Comparison of ENCODE assay signal across 28 mouse cellular contexts in genomic region chr4:118464956-118465355, GRCm38 (mm10). TPM values are rescaled to one million over a fixed set of nuclear protein-coding genes. Genes with fewer than 3 reads are reported as not detected.
DNase-seq lines count a peak whose midpoint lies in the region; ATAC-seq and TF ChIP-seq lines count a peak whose summit lies in the region.
"Had no signal": no experiment of that assay in that cellular context is flagged by ENCODE, and none has a peak within 500 bp of the region (broad histone marks: within the 10 kb centered on the region; RNA-seq: fewer than 3 reads in every experiment).

No protein-coding gene starts in this region.

- ATAC-seq in hindbrain, embryonic 12.5 days (ENCODE audit: low FRiP score) = no peak
- ATAC-seq in liver, embryonic 11.5 days (replicated peaks; ENCODE audit: low FRiP score) = no peak
- no peak for ATAC-seq in liver, postnatal 0 days
- ATAC-seq: forebrain, postnatal 0 days; midbrain, embryonic 16.5 days had no signal

- TF ChIP-seq CTCF in liver, postnatal 0 days (IDR thresholded peaks at IDR 0.05; ENCODE audit: low read depth) = no peak

- H3K9ac ChIP-seq in hindbrain, embryonic 12.5 days = no peak overlapping the region
- no peak overlapping the region for H3K9ac ChIP-seq in liver, embryonic 11.5 days (ENCODE audit: low read depth, low read length)
- no peak overlapping the region for H3K9ac ChIP-seq in liver, postnatal 0 days (replicated peaks)
- H3K9ac ChIP-seq: forebrain, embryonic 12.5 days; forebrain, postnatal 0 days; heart, embryonic 12.5 days; hindbrain, embryonic 13.5 days; limb, embryonic 12.5 days; liver, embryonic 13.5 days had no signal

- no peak overlapping the region for H3K4me2 ChIP-seq in hindbrain, embryonic 12.5 days (replicated peaks)
- no peak overlapping the region for H3K4me2 ChIP-seq in liver, embryonic 11.5 days
- H3K4me2 ChIP-seq in liver, postnatal 0 days (ENCODE audit: low read depth, low read length) = no peak overlapping the region
- H3K4me2 ChIP-seq: forebrain, embryonic 12.5 days; heart, embryonic 12.5 days; hindbrain, embryonic 13.5 days; limb, embryonic 12.5 days; liver, embryonic 13.5 days; midbrain, embryonic 11.5 days had no signal

- H3K4me3 ChIP-seq in hindbrain, embryonic 10.5 days = no peak overlapping the region
- no peak overlapping the region for H3K4me3 ChIP-seq in hindbrain, embryonic 12.5 days
- no peak overlapping the region for H3K4me3 ChIP-seq in liver, embryonic 11.5 days (ENCODE audit: low read depth, low read length)
- no peak overlapping the region for H3K4me3 ChIP-seq in liver, postnatal 0 days (ENCODE audit: low read depth, low read length)
- H3K4me3 ChIP-seq: forebrain, embryonic 12.5 days; gastrocnemius, adult 2 months; heart, embryonic 12.5 days; hindbrain, embryonic 13.5 days; limb, embryonic 12.5 days; liver, embryonic 13.5 days had no signal

- H3K9me3 ChIP-seq in hindbrain, embryonic 10.5 days = 0 out of 2 replicates have a peak, but pooled peaks cover 7% of the 10 kb centered on the region
- H3K9me3 ChIP-seq in hindbrain, embryonic 12.5 days (replicated peaks) = no peaks in the 10 kb centered on the region
- no peaks in the 10 kb centered on the region for H3K9me3 ChIP-seq in liver, embryonic 11.5 days (ENCODE audit: control insufficient read depth, low read length)
- no peaks in the 10 kb centered on the region for H3K9me3 ChIP-seq in liver, postnatal 0 days (ENCODE audit: low read length)
- H3K9me3 ChIP-seq: heart, embryonic 12.5 days; hindbrain, embryonic 13.5 days; limb, embryonic 12.5 days; liver, embryonic 13.5 days had no signal

- no peak for TF ChIP-seq EP300 in liver, postnatal 0 days (IDR thresholded peaks at IDR 0.05; ENCODE audit: low read depth)

- H3K27me3 ChIP-seq in hindbrain, embryonic 10.5 days (ENCODE audit: insufficient read depth, poor library complexity, severe bottlenecking) = no peaks in the 10 kb centered on the region
- no peaks in the 10 kb centered on the region for H3K27me3 ChIP-seq in hindbrain, embryonic 12.5 days
- no peaks in the 10 kb centered on the region for H3K27me3 ChIP-seq in liver, embryonic 11.5 days (replicated peaks; ENCODE audit: control insufficient read depth, insufficient read depth, low read length)
- H3K27me3 ChIP-seq in liver, postnatal 0 days (ENCODE audit: insufficient read depth, low read length) = no peaks in the 10 kb centered on the region
- H3K27me3 ChIP-seq: forebrain, embryonic 12.5 days; hindbrain, embryonic 13.5 days; limb, embryonic 12.5 days; liver, embryonic 13.5 days had no signal

- H3K36me3 ChIP-seq in hindbrain, embryonic 10.5 days = no peaks in the 10 kb centered on the region
- no peaks in the 10 kb centered on the region for H3K36me3 ChIP-seq in hindbrain, embryonic 12.5 days
- H3K36me3 ChIP-seq in liver, embryonic 11.5 days (ENCODE audit: control insufficient read depth, insufficient read depth, low read length) = no peaks in the 10 kb centered on the region
- no peaks in the 10 kb centered on the region for H3K36me3 ChIP-seq in liver, postnatal 0 days (replicated peaks; ENCODE audit: insufficient read depth, low read length)
- H3K36me3 ChIP-seq: forebrain, embryonic 12.5 days; heart, embryonic 12.5 days; hindbrain, embryonic 13.5 days; limb, embryonic 12.5 days; liver, embryonic 13.5 days had no signal

- H3K4me1 ChIP-seq in hindbrain, embryonic 10.5 days (replicated peaks) = peaks cover 9% of the 10 kb centered on the region; the same call in 1 of the 2 replicates
- H3K4me1 ChIP-seq in hindbrain, embryonic 12.5 days = no peaks in the 10 kb centered on the region
- peaks cover 5% of the 10 kb centered on the region for H3K4me1 ChIP-seq in liver, embryonic 11.5 days (replicated peaks; ENCODE audit: control insufficient read depth, insufficient read depth, low read length)
- H3K4me1 ChIP-seq in liver, postnatal 0 days (ENCODE audit: insufficient read depth) = no peaks in the 10 kb centered on the region
- H3K4me1 ChIP-seq: forebrain, embryonic 12.5 days; hindbrain, embryonic 13.5 days had no signal

- DNase-seq in hindbrain, embryonic 10.5 days (ENCODE audit: low spot score) = no peak
- no peak for DNase-seq in liver, embryonic 11.5 days (ENCODE audit: low spot score)
- no peak for DNase-seq in liver, postnatal 0 days
- DNase-seq in right cerebral cortex, postnatal 25 days = peak; percentile 15
- no peak for DNase-seq in right cerebral cortex, postnatal 10 days (ENCODE audit: low spot score in 2 of 2)
- DNase-seq in adrenal gland, postnatal 36 days = no peak
- DNase-seq: adrenal gland, postnatal 25 days; B cell, adult 2 months; cerebellum, adult 2 months; cerebellum, postnatal 14 days; forebrain, postnatal 0 days; gastrocnemius, adult 2 months; gastrocnemius, postnatal 36 days; kidney, adult 8-10 months; layer of hippocampus, postnatal 36 days; liver, embryonic 13.5 days; lung, adult 2 months; thymus, adult 2 months; thymus, postnatal 36 days had no signal

- 94% methylated on average over 3 of the region's 3 CpGs for WGBS in hindbrain, embryonic 10.5 days
- 88% methylated on average over 3 of the region's 3 CpGs for WGBS in hindbrain, embryonic 12.5 days
- WGBS in liver, embryonic 11.5 days = 77% methylated on average over 3 of the region's 3 CpGs
- WGBS in liver, postnatal 0 days (ENCODE audit: insufficient replicate concordance) = 81% methylated on average over 3 of the region's 3 CpGs

- H3K27ac ChIP-seq in hindbrain, embryonic 10.5 days = peak overlapping the region; percentile 31; the same call in 1 of the 2 replicates
- H3K27ac ChIP-seq in hindbrain, embryonic 12.5 days = no peak overlapping the region
- 0 out of 2 replicates have a peak overlapping the region, but pooled peaks have one; percentile 21 for H3K27ac ChIP-seq in liver, embryonic 11.5 days (ENCODE audit: low read depth, low read length)
- H3K27ac ChIP-seq in liver, postnatal 0 days (ENCODE audit: low read depth) = no peak overlapping the region
- H3K27ac ChIP-seq: forebrain, embryonic 12.5 days; gastrocnemius, adult 2 months; hindbrain, embryonic 13.5 days; limb, embryonic 12.5 days; liver, embryonic 13.5 days had no signal

RNA-seq across cellular contexts. Expression of gene Mpl, which starts 7.6 kb away (rescaled TPM):
- 1.2 and 1.3 TPM in 2 replicates for polyA plus RNA-seq in hindbrain, embryonic 10.5 days (2016; fragmentation: Nextera tagmentation; extraction: Ambion mirVana)
- polyA plus RNA-seq in hindbrain, embryonic 12.5 days (2016; fragmentation: Nextera tagmentation; extraction: Ambion mirVana) = 0.53 and 0.56 TPM in 2 replicates
- polyA plus RNA-seq in liver, embryonic 11.5 days (2014; fragmentation: Nextera tagmentation; extraction: Ambion mirVana) = 32.7 and 35.9 TPM in 2 replicates
- polyA plus RNA-seq in liver, postnatal 0 days (2015; fragmentation: Nextera tagmentation; extraction: Ambion mirVana) = 9.0 and 9.3 TPM in 2 replicates
- total RNA-seq in adrenal gland, postnatal 36 days (2021) = under 1 TPM in 1 of 2 experiments, not detected in 1; 0.13 TPM
- total RNA-seq: adrenal gland, postnatal 25 days; forebrain, postnatal 0 days; gastrocnemius, adult 2 months; gastrocnemius, postnatal 36 days; layer of hippocampus, adult 18-20 months; layer of hippocampus, postnatal 36 days had no signal
- polyA plus RNA-seq: forebrain, postnatal 0 days; midbrain, embryonic 16.5 days had no signal

RNA-seq across cellular contexts. Expression of gene Tie1, which starts 24.9 kb away (rescaled TPM):
- polyA plus RNA-seq in hindbrain, embryonic 10.5 days (2016; fragmentation: Nextera tagmentation; extraction: Ambion mirVana) = 16.0 and 19.5 TPM in 2 replicates
- polyA plus RNA-seq in hindbrain, embryonic 12.5 days (2016; fragmentation: Nextera tagmentation; extraction: Ambion mirVana) = 19.0 and 21.1 TPM in 2 replicates
- 14.1 and 16.0 TPM in 2 replicates for polyA plus RNA-seq in liver, embryonic 11.5 days (2014; fragmentation: Nextera tagmentation; extraction: Ambion mirVana)
- polyA plus RNA-seq in liver, postnatal 0 days (2015; fragmentation: Nextera tagmentation; extraction: Ambion mirVana) = 7.1 and 8.2 TPM in 2 replicates
- 10 to 100 TPM; 31.9 to 61.4 TPM for total RNA-seq in adrenal gland, postnatal 36 days (2021)
- total RNA-seq: neutrophil, adult 5-6 weeks had no signal

RNA-seq across cellular contexts. Expression of gene Cdc20, which starts 27.8 kb away (rescaled TPM):
- polyA plus RNA-seq in hindbrain, embryonic 10.5 days (2016; fragmentation: Nextera tagmentation; extraction: Ambion mirVana) = 330 and 370 TPM in 2 replicates
- 151 and 168 TPM in 2 replicates for polyA plus RNA-seq in hindbrain, embryonic 12.5 days (2016; fragmentation: Nextera tagmentation; extraction: Ambion mirVana)
- polyA plus RNA-seq in liver, embryonic 11.5 days (2014; fragmentation: Nextera tagmentation; extraction: Ambion mirVana) = 315 and 340 TPM in 2 replicates
- 53.9 and 63.0 TPM in 2 replicates for polyA plus RNA-seq in liver, postnatal 0 days (2015; fragmentation: Nextera tagmentation; extraction: Ambion mirVana)
- 1 to 10 TPM; 7.6 to 8.5 TPM for total RNA-seq in adrenal gland, postnatal 36 days (2021)

RNA-seq across cellular contexts. Expression of gene Elovl1, which starts 37.1 kb away (rescaled TPM):
- 49.0 and 51.8 TPM in 2 replicates for polyA plus RNA-seq in hindbrain, embryonic 10.5 days (2016; fragmentation: Nextera tagmentation; extraction: Ambion mirVana)
- 38.6 and 41.7 TPM in 2 replicates for polyA plus RNA-seq in hindbrain, embryonic 12.5 days (2016; fragmentation: Nextera tagmentation; extraction: Ambion mirVana)
- 153 and 161 TPM in 2 replicates for polyA plus RNA-seq in liver, embryonic 11.5 days (2014; fragmentation: Nextera tagmentation; extraction: Ambion mirVana)
- 48.4 and 51.5 TPM in 2 replicates for polyA plus RNA-seq in liver, postnatal 0 days (2015; fragmentation: Nextera tagmentation; extraction: Ambion mirVana)
- 100 to 1,000 TPM in 1 of 2 experiments, 10 to 100 TPM in 1; 91.2 to 115 TPM for total RNA-seq in adrenal gland, postnatal 36 days (2021)

RNA-seq across cellular contexts. Expression of gene Med8, which starts 55.8 kb away (rescaled TPM):
- polyA plus RNA-seq in hindbrain, embryonic 10.5 days (2016; fragmentation: Nextera tagmentation; extraction: Ambion mirVana) = 163 and 170 TPM in 2 replicates
- polyA plus RNA-seq in hindbrain, embryonic 12.5 days (2016; fragmentation: Nextera tagmentation; extraction: Ambion mirVana) = 125 and 131 TPM in 2 replicates
- 141 and 149 TPM in 2 replicates for polyA plus RNA-seq in liver, embryonic 11.5 days (2014; fragmentation: Nextera tagmentation; extraction: Ambion mirVana)
- polyA plus RNA-seq in liver, postnatal 0 days (2015; fragmentation: Nextera tagmentation; extraction: Ambion mirVana) = 55.2 and 59.7 TPM in 2 replicates
- 10 to 100 TPM; 69.6 to 74.0 TPM for total RNA-seq in adrenal gland, postnatal 36 days (2021)

Comparison
In these comparisons a context has a peak if more than half of its experiments do, and no peak if none do; other contexts are left out.
1. H3K27ac ChIP-seq: peak in hindbrain, embryonic 10.5 days (single experiment) and liver, embryonic 11.5 days (single experiment); none in hindbrain, embryonic 12.5 days (single experiment) and liver, postnatal 0 days (single experiment).